Mouse (Mus musculus): ENCODE measurements around the gene Soga1.

Soga1 gene

DNA sequence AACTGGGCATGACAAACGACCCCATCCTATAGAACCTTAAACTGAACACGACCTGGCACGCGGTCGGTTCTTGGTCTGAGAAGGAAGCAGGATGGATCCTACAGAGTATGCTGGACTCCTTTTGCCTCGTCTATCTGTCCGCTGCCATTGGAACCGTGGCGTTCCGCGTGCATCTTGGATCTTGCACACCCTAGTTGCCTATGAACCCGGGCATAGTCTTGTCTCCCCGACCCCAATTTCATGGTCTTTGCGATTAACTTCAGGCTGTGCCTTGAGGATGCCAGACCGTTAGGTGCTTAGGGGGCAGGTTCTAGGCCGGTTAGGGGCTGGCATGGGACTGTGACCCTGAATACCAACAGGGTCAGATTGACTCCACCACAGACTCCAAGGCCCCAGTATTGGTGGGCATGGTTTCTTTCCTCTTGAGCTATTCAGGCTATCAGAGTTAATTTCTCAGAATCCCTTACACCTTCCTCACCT, 687 bp upstream of the Soga1 start:
- DNase-seq (ENCODE audit: low read depth, low spot score), result no peak

DNA sequence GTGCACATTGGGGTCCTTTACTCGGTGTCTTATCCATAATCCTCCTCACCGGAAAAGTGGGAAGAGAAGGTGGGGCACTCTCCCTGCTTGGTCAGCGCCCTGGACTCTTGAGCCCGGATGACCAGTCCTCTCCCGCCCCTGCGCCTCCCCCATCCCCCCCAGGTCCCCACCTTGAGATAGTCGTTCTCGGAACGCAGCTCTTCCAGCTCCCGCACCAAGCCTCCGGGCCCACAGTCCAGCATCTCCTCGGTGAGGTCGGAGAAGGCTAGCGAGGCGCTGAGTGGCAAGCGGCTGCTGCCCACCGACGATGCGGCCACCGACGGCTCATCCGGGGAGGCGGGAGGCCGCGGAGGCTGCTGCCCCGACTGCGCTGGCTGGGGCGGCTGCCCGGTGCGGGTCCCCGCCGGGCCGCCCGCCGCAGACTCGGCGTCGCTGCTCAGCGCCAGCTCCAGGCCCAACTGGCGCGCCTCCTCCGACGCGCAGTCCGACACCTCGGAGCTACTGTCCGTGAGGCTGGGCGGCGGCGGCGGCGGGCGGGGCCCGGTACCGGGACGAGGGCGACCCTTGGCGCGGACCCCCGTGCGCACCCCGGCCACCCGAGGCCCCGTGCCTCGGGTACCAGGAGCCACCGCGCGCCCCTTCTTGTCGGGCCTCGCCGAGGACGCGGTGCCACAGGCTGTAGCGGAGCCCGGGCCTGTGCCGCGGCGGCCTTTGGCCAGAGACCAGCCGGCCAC, 828 bp downstream of the Soga1 start:
- no peak for DNase-seq (ENCODE audit: low read depth, low spot score)

DNA sequence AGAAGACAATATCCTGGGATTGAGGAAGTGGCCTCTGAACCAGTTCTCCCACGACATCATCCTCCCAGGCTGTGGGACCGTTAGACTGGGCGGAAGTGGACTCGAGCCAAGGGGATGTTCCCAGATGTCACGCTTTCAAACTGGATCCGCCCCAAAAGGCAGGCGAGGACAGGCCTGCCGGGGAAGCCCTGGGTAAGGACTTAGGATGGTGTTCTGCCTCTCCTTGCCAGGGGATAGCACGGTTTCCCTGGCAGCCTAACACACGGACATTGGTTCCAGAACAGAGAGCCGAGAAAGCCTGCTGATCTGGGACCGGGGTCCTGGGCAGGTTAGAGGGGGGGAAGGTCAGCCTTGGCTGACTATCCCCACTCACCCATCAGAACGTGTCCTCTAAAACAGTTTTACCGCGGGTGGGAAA, 1.4 kb downstream of the Soga1 start:
- DNase-seq (ENCODE audit: low read depth, low spot score), result no peak

DNA sequence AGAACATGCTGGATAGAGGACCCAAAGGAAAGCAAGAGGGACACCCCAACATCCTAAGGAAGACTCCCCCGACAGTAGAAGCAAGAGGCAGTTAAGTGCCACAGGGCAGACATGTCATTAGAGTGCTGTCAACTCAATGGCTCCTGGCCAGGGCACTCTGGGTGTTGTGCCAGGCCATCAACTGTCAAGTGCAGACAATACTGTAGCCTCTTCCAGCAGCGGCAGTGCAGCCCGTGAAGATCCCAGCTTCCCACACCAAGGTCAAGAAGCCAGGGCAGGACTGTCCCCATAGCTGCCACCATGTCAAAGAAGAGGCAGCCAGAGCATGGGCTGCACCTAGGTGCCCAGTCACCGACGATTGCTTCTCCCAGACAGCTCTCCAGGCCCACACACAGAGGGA, 1.9 kb downstream of the Soga1 start:
- no peak for DNase-seq (ENCODE audit: low read depth, low spot score)

DNA sequence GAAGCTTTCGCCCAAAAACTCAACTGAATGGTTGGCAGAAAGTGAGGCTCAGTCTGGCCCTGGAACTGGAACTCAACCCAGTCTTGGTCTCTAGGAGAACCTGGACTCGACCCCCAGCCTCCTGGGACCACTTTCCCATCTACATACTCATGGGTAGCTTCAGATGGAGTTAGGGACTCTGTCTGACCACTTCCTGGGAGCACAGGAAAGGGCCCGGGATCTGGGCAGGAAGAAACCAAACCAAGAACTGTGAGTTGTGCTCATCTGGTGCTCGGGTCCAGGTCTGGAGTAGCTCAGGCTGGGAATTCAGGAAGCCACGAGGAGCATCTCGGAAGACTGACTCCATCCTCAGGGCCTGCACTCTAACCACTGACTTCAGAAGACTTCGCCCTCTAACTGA, 2.5 kb downstream of the Soga1 start:
- no peak for DNase-seq (ENCODE audit: low read depth, low spot score)

DNA sequence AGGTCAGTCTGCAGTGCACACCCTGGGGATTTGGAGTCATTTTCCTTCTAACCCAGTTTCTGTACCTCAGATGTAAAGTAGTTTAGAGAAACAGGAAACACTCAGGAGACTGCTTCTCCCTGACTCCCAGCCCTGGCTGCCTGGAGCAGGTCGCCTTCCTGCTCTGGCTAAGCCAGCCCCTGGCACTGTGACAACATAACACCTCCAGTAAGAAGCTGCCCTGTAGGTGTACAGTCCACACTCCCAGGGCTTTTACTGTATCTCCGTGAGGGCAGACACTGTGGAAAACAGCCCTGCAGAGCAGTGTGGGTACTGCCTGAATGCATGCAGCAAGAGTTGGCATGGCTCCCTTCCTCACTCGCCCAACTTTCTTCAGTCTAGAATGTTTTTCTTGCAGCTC, 3.4 kb downstream of the Soga1 start:
- DNase-seq (ENCODE audit: low read depth, low spot score), result no peak

DNA sequence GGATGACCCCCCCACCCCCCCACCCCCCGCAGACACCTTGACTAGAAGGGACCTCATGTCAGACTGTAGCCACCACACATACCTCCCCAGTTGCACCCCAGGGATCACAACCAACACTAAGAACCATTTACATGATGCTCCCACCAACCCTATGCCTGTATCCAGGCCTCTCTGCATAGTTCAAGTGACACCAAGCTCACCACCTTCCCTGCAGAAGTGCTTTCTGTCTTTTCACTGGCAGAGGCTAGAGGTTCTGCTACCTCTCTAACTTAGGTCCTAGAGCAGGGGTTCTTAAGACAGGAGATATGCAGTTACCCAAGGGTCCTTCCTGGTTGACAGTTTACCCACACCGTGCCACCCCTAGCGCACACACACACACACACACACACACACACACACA, 3.8 kb downstream of the Soga1 start:
- no peak for DNase-seq (ENCODE audit: low read depth, low spot score)

DNA sequence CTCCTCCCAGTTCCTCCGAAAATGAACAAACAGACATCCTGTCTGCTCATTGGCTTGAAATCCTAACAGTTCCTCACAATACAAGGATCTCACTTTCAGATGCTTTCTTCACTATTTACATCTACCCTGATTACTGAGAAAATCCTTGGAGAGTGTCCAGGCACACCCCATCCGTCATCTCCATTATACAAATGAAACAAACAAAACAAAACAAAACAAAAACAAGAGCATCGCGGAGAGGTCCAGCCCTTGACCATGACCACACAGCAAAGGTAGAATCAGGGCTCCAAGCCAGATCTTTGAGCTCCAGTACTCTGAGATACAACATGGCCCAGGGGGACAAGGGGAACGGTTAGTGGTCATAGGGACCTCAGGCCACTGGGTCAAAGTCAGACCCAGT, 4.3 kb downstream of the Soga1 start:
- no peak for DNase-seq (ENCODE audit: low read depth, low spot score)

DNA sequence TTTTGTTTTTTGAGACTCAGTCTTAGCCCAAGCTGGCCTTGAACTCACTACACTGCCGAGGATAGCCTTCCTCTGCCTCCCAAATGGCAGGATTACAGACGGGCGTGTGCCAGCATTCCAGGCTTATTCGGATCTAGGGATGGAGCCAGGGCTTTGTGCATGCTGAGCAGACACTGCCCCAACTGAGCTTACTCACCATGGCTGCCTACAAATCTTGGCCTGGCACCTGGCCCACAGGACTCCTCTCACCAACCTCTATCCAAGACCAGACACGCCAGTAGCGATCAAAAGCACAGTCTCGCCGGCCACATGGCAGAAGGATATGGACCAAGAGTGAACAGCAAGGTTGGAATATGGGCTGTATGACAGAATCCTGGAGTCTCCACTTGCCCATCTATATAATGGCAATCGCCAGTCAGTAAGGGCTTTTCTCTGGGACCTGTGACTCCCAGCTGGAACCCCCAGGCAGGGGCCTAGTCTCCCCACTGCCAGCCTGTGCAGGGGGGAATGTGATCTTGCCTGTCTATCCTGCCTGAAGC, 4.8 kb downstream of the Soga1 start:
- DNase-seq (ENCODE audit: low read depth, low spot score), result no peak

DNA sequence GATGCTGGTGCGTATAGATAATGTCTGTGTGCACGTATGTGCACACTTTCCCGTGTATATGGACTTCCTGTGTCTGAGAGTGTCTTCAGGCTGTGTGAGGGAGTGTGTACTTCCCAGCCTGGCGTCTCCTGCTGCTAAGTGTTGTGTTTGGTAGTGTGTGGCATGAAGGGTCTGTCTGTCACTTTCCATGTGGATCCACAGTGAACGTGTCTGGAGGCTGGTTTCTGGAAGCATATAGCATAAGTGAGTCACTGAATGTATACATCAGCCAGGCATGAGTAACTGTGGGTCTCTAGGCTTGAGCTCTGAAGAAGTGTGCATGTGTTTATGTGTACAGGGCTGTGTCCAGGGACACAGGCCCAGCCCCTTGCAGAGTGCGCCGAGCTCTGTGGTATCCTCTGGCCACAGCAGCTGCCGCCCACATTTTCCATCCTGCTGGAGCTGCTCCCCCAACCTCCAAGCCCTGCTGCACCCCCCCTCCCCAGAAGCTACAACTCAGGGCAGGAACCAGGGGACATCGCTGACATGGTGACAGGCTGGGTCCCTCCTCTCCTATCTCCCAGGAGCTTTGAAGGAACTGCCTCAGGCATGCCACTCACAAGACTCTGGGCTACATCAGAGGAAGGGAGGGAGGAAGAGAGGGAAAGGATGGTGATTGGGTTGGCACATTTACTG, 5.5 kb downstream of the Soga1 start:
- DNase-seq (ENCODE audit: low read depth, low spot score), result no peak

DNA sequence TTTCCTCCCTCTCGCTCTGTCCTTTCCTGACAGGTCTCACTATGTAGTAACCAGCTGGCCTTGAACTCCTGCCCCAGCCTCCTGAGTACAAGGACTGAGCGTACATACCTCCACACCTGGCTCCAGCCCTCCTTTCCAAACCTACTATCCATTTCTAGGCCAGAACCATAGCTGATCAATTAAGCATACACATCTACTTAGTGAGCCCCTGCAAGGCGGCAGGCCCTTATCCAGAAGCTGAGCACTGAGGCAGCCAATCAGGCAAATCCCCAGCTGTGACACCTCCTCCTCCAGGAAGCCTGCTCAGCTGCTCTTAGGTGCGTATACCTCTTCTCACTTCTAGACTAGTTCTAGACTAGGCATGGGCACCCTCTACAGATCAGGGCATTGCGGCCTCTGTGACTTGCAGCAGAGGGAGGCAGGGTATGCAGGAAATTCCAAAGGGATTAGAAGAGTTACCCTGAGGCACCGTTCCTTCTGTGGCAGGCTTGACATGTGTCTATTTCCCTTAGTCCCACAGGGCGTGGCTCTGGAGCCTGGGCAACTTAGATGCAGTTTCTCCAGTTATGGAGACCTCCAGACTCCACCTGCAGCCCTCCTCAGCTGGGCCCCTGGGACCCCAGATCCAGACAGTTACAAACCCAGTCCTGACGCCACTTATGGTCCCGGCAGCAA, 6.6 kb downstream of the Soga1 start:
- no peak for DNase-seq (ENCODE audit: low read depth, low spot score)

DNA sequence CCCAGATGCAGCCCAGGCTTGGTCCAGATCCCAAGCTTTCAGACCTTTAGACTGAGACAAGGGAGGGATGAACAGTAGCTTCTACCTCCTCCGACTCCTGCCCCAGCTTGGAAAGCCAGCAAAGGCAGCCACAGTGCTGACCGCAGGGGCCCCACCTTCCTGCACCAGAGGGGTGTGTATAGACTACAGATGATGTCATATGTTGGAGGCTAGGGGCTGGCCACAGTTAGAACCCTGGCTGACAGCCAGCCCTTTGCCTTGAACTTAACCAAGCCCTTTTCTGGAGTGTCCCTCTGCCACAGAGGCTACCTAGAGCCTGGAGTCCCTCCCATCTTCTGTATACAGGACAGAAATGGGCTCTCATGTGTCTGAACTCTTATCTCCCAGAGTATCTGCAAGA, 7.5 kb downstream of the Soga1 start:
- peak; percentile 35 for DNase-seq (ENCODE audit: low read depth, low spot score)

DNA sequence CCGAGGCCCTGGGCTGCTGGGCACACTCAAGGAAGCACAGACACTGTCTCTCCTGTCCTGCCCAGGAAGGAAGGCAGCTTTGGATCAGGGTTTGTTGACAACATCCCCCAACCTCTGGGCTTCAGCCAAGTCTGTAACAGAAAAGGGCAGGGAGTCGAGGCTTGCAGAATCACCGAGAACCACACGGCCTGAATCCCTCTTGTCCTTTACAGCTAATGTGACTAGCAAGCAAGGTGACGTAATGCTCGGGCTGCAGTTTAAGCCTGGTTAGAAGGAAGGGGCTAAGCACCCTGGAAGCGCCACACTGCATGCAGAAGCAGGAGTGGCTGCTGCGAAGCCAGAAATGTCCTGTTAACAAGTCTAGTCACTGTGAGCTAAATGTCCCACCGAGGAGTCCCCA, 8.7 kb downstream of the Soga1 start:
- DNase-seq (ENCODE audit: low read depth, low spot score), result no peak

DNA sequence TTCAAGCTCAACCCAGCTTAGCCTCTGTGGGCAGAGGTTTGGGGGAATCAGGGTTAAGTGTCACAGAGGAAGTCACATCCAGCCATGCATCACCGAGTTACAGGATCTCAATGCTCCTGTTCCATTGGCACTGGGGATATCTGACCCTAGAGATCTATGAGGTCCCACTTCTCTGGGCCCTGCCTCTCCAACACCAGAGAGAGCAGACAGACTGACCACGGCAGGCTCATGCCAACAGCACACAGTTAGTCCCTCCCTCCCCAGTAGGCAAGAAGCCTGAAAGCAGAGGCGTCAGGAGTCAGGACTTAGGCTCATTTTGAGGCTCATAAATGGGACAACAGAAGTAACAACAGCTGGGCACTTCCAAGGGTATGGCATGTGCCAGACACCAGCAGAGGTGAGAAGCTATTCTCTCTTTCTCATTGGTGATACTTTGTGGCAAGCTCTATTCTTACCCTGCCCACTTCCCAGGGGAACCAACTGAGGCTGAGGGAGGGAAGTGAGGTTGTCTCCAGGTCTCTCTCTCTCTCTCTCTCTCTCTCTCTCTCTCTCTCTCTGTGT, 9.2 kb downstream of the Soga1 start:
- no peak for DNase-seq (ENCODE audit: low read depth, low spot score)

DNA sequence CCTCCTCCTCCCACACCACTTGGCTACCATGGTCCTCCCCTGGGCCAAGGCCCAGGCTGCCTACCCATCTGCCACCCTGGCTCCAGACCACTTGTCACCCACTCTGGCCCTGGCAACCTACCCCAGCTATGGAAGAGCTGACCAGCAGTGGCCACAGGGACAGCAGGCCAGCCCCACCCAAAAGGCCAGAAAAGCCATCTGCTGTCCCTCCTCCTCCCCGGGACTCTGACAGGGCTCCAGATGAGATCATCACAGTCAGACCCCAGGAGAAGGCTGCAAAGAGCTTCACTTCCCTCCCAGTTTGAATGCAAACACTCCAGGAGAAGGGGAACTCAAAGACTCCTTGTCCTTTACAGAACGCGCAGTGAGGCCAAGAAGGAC, 9.7 kb downstream of the Soga1 start:
- DNase-seq (ENCODE audit: low read depth, low spot score), result no peak

DNA sequence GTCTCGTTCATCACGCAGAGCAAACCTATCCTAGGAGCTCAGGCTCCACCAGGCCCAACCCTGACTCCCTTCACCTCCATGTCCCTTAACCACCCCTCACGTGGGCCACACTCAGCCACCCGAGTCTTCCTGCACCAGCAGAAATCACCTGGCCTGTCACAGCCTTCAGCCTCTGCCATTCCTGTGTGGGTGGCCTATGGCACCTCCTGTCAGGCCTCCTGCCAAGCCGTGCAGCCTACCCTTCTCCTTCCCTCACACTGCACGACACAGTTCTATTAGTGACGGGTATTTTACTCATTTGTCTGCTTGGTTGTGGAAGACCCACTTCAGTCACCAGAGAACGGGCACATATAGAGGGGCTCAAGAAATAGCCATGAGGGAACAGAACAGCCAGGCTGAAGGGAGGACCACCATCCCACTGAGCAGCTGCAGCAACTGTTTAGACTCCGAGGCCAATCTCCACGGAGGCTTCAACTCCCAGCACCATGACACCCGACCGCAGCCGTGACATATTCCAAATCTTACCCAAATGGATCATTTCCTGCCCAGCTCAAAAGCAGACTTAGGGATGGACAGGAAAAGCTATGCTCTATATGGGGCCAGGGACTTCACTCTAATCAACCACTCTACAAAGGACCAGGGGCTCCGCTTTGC, 10.2 kb downstream of the Soga1 start:
- DNase-seq (ENCODE audit: low read depth, low spot score), result no peak

DNA sequence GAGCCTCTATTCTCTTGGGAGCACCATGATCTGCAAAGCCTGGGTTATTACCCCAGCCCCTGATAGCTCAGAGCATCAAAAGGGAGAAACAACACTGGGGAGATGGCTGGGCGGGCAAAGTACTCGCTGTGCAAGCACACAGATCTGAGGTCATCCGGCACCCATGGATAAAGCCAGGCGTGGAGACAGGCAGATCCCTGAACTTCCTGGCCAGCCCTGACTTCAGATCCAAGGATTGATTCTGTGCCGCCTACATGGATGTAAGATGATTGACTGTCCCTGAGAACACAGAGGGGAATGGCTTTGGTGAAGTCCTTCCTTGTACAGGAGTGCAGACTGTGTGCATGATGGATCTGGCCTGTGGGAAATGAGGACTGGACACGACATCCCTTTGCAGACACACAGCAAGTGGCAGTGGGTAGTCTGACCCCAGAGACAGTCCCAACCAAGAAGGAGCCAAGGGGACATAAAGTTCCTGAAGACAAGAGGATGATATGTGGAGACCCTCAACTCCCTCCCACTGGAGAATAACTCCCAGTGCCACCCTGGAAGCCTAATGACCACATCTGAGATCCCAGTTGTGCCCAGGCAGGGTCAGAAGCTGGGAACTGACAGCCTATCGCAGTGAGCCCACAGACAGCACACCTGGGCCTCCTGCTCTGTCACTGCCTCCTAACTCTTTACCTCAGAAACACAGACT, 12.2 kb downstream of the Soga1 start:
- no peak for DNase-seq (ENCODE audit: low read depth, low spot score)

DNA sequence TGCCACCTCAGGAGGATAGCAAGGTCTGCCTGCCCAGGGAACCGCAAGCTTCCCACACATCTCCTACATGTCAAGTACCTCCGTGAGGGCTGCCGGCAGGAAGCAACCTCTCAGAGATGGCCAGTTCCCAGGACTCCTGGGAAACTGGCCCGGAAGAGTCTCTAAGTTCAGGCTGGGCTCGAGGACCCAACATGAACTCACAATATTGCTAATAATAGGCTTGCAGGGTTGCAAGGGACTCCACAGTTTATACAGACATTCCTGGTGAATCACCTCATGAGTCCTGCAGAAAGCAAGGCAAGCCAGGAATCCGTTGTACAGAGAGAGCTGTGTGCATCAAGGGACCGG, 13.2 kb downstream of the Soga1 start:
- no peak for DNase-seq (ENCODE audit: low read depth, low spot score)

DNA sequence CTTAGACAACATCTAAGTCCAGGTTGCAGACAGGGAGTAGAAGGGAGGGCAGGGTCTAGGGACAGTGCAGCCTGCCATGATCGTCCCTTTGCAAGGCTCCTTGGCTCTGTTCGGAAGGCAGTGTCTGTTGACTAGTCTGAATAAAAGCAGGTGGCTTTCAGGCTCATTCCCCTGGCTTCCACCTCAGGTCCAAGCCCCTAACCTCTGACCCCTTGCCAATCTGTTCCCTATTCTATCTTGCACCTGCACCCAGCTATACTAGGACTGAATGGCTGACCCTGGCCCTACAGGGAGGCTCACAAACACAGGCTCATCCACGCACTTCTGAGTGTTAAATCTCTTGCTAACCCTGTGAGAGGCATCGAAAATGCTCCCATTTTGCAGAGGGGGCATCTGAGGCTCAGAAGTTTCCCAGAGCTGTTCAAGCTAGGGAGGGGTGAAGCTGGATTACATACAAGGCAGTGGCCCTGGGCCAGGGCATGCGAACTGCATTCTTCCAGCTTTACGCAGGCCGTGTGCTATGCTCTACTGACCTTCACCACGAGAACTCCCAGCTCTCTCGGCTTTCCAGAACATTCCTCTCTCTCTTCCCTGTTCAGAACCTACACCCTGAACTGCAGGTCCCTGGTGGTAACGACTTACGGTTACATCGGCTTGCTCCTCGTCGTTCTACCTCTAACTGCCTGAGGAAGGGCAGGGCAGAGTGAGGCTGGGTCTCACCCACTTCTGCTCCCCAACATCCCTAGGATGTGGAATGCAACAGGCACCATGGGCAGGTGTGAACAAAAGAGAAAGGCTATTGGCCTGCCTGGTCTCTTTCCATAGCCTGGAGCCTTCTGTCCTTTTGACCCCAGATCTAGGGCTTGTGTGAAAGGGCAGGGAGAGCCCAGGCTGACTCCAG, 13.8 kb downstream of the Soga1 start:
- DNase-seq (ENCODE audit: low read depth, low spot score), result no peak

DNA sequence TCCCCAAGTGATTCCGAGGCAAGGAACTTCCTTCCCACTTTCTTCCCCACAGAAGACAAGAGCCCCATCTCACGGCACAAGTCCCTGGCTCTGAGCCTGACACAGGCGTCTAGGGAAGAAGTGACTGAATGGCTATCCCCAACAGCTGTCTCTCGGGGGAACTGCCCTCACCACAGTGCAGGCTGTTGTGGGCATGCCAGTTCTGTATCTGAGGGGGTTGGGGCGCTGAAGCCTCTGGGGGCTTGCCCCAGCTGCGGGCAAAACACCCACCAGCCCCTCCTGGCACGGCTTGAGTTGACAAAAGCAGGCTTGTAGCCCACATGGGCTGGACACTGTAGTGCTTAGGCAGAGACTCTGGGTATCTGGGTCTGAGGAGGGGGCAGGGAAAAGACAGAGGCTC, 14.9 kb downstream of the Soga1 start:
- DNase-seq (ENCODE audit: low read depth, low spot score), result no peak

All from CD4-positive, CD25-positive, alpha-beta regulatory T cell, adult 2 months (primary cell).